Mouse (Mus musculus): ENCODE data around the gene A030005L19Rik.
"Not testable (repeated sequence)": the region's sequence is repeated elsewhere in the genome, so short reads cannot be mapped to it uniquely, and the experiment has no call there.

A030005L19Rik gene

DNA sequence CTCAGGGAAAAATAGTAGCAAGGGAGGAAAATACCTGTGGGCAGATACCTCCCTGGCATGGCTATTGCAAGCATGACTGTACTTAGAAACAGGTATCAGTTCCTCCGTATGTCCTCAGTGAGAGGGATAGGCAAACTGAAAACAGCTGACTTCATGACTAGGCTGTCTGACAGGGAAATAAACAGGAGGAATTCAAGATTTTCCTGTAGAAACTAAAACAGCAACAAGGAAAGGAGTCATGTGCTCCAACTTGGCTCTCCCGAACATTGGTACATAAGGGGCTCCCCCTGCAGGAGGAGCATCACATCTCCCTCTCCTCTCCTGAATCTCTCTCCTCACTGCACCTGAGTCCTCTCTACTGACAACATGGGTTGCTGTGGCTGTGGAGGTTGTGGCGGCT is at the start of gene A030005L19Rik:
Gene A030005L19Rik (plus strand): TSS at position 301 of the 400 bp plus-strand sequence.
- DNase-seq (ENCODE audit: low spot score in 2 of 2): no peak

DNA sequence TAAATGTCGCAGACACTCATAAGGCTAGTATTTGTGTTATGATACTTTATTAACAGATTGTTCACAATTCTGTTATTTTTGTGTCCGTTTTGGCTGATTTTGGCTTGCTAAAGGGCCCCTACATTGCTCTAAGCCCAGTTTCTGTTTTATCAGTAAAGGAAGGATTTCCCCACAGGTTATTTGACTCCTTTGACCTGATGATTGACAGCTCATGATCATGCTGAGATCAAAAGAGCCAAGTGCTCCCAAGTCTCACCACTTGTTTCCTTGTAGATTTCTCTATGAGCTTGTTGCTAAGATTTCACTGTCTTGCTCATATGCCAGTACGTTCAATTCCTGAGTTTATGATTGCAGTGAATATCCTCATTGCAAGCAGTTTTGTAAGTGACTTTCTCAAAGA is 42.9 kb upstream of the A030005L19Rik start:
- no peak for DNase-seq (ENCODE audit: low spot score in 2 of 2)

DNA sequence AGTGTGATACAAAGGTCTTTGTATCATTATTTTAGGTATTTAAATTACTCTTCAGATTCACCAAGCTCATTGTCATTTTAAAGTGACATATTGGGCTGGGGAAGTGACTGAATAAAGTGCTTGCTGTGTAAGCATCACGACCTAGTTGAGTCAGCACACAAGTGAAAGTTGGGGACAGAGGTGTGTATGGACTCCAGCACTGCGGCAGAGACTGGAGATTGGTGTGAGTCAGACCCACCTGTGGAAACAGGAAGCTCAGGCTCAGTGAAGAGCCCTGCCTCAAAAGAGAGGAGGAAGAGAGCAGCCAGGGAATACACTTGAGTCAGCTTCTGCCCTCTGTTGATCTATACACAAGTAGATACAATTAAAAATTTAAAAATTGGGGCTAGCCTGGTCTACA is 34.0 kb upstream of the A030005L19Rik start:
- no peak for DNase-seq (ENCODE audit: low spot score in 2 of 2)

DNA sequence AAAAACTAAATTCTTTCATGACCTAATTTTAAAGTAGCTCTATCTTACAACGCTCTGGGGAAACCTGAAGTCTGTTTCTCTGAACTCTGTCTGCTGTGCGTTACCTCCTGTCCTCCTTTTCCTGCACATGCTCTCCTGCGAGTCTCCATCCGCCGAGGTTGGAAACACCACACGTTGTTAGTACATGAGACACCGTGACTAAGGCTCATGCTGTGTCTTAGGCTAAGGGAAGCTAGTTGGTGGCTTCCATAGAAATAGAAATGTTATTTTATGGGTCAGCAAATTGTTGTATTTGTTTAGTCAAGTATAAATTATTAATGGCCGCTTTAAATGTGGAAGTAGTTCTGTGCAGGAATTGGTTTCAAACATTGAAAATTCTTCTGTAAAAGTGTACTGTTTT is 32.9 kb upstream of the A030005L19Rik start:
- no peak for DNase-seq (ENCODE audit: low spot score in 2 of 2)

DNA sequence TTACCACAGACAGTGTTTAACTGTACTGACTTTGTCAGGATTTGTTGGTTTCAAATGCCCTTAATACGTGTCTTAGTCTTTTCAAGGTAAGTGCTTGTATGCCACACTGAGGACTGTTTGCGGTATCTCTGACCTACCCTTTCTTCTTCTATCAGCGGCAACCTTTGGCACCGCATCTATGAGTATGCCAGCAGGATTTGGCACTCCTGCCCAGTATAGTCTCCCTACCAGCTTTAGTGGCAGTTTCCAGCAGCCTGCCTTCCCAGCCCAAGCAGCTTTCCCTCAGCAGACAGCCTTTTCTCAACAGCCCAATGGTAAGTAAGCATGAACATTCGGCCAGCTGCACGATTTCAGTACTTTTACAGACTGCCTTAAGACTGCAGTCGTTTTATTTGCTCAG is 19.9 kb upstream of the A030005L19Rik start:
- DNase-seq (ENCODE audit: low spot score in 2 of 2): no peak

DNA sequence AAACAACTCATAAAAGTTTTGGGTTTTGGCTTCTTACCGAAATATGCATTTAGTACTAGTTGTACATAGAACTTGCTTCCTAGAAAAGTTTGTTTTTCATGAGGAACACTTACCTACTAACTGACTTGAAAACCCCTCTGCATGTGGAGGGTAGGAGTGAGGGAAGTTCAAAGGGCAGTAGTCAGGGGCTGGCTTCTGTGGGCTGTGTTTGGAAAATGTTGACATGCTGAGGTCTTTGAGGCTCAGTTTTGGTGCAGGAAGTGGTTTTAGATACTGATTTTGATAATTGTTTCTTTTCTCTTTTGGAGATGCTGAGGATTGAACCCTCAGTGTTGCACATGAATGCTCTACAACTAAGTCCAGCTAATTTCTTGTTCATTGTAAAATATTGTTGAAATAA is 12.6 kb upstream of the A030005L19Rik start:
- no peak for DNase-seq (ENCODE audit: low spot score in 2 of 2)

DNA sequence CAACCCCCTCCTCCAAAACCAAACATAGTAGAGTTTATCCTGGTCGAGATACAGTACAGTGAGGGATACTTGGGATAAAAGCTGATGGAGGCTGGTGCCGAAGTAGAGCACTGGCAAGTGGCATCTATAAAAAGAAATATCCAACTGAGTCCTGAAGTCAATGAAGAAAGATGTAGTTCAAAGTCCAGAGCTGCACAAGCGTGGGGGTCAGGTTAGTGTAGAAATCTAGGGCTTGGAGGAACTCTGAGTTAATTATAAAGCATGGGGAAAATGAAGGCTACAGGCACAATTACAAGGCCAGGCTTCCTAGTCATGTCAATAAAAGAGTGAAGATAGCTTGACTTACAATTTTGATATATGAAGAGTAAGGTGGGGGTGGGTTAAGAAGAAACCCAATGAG is 11.9 kb upstream of the A030005L19Rik start:
- DNase-seq (ENCODE audit: low spot score in 2 of 2): no peak

DNA sequence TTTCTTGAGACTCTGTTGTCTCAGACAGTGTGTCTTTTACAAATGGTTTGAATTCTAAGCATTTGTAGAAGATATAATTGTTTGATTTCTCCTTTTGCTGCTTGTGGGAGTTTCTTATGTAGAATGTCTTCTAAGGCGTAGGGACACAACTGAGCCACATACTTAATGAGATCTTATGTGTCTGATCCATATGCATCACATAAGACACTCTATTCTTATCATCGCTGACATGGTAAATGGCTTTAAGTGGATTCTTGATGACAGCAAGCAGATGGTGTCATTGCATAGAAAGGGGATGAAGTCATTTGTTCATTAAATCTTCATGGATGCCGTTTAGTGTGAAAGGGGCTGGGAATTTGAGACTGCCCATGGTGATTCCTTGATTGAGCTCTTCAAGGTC is 7.2 kb upstream of the A030005L19Rik start:
- DNase-seq (ENCODE audit: low spot score in 2 of 2): no peak

DNA sequence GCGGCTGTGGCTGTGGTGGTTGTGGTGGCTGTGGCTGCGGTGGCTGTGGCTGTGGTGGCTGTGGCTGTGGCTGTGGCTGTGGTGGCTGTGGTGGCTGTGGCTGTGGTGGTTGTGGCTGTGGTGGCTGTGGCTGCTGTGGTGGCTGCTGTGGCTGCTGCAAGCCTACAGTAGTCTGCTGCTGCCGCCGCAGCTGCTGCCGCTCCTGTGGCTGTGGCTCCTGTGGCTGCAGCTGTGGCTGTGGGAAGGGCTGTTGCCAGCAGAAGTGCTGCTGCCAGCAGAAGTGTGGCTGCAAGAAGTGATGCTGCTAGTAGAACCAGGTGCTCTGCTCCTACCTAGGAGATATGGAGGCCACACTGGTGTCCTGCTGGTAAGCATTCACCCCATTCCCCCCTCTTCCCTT is 309 bp downstream of the A030005L19Rik start:
- DNase-seq (ENCODE audit: low spot score in 2 of 2): not testable (repeated sequence)

DNA sequence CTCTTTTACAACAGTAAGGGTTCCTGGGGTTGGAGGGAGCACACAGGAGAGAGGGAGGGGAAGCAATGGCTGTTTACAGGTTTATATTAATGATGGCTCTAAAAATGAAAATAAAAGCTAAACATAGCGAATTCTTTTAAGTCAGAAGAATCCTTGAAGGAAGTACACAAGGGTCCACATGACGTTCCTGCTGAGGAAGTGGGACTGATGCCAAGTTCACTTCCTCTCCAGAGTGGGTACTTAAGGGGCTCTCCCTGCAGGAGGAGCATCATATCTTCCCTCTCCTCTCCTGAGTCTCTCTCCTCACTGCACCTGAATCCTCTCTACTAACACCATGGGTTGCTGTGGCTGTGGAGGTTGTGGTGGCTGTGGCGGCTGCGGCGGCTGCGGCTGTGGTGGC is 11.5 kb downstream of the A030005L19Rik start, which contains the start of gene A030014E15Rik:
Gene A030014E15Rik (plus strand): TSS at position 268 of the 400 bp plus-strand sequence.
- DNase-seq (ENCODE audit: low spot score in 2 of 2): no peak

DNA sequence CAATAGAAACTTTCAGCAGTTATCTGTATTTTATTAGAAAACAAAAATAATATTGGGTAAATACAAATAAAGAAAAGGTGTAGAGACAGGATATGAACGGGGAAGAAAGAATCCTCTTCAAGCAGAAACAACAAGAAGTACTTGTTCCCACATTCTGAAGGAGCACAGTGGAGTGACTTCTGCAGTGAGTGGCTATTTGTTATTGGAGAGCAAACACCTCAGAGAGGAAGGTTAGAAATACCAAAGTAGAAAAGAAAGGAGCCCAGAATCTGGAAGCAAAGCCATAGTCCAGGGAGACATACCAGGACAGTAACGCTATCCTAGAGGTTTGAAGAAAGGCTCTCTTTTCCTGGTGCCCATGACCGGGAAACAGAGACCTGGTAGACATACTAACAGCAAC is 17.4 kb downstream of the A030005L19Rik start:
- DNase-seq (ENCODE audit: low spot score in 2 of 2): not testable (repeated sequence)

DNA sequence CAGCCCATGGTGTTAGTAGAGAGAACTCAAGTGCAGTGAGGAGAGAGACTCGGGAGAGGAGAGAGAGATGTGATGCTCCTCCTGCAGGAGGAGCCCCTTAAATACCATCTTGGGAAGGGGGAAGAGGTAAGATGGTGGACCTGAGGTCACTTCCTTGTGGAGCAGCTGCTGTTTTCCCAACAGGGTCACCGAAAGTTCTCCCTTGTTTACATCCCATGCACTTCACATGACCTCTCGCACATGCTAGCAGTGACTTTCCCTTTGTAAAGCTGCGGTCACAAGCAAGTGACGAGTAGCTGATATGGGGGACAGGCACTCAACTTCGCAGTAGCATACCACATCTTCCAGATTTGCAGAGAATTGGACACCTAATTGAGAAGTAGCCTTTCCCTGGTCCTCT is 18.2 kb downstream of the A030005L19Rik start, which contains the start of gene Gm6217:
Gene Gm6217 (minus strand): TSS at position 74 of the 400 bp plus-strand sequence.
- not testable (repeated sequence) for DNase-seq (ENCODE audit: low spot score in 2 of 2)

DNA sequence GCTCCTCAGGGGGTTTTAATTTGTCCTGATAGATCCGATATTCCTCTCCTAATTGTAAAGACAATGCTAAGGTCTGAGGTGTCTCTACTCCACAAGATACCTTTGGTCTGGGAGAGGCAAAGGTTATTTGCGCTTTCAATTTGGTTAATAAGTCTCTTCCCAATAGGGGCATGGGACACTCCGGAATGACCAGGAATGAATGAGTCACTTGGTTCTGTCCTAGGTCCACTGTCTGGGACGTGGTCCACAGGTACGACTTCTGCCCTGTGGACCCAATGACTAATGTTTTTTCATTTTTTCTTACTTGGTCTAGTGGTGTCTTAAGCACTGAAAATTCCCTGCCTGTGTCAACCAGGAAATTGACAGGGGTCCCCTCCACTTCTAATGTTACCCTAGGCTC is 25.5 kb downstream of the A030005L19Rik start:
- DNase-seq (ENCODE audit: low spot score in 2 of 2): no peak

DNA sequence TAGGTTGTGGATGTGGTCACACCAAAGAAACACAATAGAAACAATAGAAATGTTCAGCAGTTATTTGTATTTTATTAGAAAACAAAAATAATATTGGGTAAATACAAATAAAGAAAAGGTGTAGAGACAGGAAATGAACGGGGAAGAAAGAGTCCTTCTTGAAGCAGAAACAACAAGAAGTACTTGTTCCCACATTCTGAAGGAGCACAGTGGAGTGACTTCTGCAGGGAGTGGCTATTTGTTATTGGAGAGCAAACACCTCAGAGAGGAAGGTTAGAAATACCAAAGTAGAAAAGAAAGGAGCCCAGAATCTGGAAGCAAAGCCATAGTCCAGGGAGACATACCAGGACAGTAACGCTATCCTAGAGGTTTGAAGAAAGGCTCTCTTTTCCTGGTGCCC is 29.4 kb downstream of the A030005L19Rik start:
- DNase-seq (ENCODE audit: low spot score in 2 of 2): not testable (repeated sequence)

DNA sequence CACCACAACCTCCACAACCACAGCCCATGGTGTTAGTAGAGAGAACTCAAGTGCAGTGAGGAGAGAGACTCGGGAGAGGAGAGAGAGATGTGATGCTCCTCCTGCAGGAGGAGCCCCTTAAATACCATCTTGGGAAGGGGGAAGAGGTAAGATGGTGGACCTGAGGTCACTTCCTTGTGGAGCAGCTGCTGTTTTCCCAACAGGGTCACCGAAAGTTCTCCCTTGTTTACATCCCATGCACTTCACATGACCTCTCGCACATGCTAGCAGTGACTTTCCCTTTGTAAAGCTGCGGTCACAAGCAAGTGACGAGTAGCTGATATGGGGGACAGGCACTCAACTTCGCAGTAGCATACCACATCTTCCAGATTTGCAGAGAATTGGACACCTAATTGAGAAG is 30.2 kb downstream of the A030005L19Rik start, which contains the start of gene A030003K21Rik:
Gene A030003K21Rik (minus strand): TSS at position 94 of the 400 bp plus-strand sequence.
- DNase-seq (ENCODE audit: low spot score in 2 of 2): not testable (repeated sequence)

DNA sequence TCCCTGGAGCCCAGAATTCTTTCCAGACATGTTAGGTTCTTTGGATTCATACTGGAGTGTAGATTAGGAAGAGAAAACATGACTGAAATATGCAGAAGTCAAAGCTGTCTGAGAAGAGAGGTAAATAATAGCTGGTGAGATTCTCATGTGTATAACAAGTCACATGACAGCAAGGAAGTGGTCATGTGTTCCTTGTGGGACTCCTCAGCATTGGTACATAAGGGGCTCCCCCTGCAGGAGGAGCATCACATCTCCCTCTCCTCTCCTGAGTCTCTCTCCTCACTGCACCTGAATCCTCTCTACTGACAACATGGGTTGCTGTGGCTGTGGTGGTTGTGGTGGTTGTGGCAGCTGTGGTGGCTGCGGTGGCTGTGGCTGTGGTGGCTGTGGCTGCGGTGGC is 32.9 kb downstream of the A030005L19Rik start:
- not testable (repeated sequence) for DNase-seq (ENCODE audit: low spot score in 2 of 2)

DNA sequence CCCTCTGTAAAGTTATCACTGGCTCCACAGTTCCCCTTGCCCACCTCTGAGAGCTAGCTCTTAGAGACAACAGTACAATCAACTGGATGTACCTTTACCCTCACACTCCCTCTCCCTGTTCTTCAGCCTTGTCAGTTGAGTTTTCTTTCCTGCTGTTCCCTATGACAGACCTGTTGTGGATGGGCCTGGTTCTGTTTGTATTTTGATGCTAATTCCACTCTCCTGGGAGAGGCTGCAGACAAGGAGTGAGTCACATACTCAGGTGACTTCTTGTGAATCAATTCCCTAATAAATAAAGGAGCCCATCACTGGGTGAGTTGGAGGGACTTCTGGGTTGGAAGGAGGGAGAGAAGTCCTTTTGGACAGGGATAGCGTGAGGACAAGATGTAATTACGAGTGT is 35.5 kb downstream of the A030005L19Rik start:
- DNase-seq (ENCODE audit: low spot score in 2 of 2): no peak

DNA sequence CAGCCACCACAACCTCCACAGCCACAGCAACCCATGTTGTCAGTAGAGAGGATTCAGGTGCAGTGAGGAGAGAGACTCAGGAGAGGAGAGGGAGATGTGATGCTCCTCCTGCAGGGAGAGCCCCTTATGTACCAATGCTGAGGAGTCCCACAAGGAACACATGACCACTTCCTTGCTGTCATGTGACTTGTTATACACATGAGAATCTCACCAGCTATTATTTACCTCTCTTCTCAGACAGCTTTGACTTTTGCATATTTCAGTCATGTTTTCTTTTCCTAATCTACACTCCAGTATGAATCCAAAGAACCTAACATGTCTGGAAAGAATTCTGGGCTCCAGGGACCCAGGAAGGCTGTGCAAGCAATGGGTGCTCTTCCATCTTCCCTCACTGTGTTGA is 42.8 kb downstream of the A030005L19Rik start, which contains the start of gene Gm7544:
Gene Gm7544 (minus strand): TSS at position 101 of the 400 bp plus-strand sequence.
- not testable (repeated sequence) for DNase-seq (ENCODE audit: low spot score in 2 of 2)

DNA sequence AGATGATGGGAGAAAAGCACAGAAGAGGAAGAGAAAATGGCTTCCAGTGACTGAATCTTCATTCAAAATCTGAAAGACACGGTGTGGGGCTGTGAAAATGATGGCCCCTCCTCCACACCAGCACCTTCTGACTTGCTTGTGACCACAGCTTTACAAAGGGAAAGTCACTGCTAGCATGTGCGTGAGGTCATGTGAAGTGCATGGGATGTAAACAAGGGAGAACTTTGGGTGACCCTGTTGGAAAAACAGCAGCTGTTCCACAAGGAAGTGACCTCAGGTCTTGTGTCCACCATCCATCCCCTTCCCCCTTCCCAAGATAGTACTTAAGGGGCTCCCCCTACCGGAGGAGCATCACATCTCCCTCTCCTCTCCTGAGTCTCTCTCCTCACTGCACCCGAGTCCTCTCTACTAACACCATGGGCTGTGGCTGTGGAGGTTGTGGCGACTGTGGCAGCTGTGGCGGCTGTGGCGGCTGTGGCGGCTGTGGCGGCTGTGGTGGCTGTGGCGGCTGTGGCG is 46.8 kb downstream of the A030005L19Rik start, which contains the start of gene Gm47955:
Gene Gm47955 (plus strand): TSS at position 417 of the 516 bp plus-strand sequence.
- DNase-seq (ENCODE audit: low spot score in 2 of 2): no peak
